Mouse (Mus musculus): Measurements from ENCODE around the gene Msh2. TPM values are rescaled to one million over a fixed set of nuclear protein-coding genes. Genes with fewer than 3 reads are reported as not detected.

The Msh2 gene
- total RNA-seq, 2 experiments from 2014 or later: 9.9 to 10.7 TPM

DNA sequence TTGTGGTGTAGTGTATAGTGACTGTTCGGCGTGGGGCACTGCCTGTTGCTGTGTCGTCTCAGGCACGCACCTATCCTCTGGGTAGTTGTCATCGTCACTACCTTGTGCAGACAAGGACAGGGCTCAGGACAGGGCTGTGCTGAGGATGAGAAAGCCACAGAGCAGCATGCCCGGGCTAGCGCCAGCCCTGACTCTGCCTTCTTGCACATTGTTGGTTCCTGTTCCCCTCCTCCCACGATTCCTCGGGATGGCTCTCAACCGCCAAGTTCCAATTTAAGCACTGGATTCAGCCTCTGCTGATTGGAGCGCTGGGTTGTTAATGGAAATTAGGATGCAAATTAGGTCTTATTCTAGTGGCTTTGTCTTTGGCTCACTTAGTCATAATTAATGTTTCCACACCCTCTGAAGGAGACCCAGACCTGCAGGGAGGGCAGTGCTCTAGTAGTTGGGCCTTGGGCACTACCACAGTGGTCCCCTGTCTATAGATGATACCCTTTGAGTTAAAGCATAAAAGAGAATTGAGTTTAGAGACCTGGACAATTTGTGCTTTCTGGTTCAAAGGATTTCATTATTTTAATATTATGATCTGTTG, 23.8 kb downstream of the Msh2 start:
- DNase-seq: no peak
- intact Hi-C loops (cut with DNase I; ENCODE audit: low total_unique reads): no loop called here

DNA sequence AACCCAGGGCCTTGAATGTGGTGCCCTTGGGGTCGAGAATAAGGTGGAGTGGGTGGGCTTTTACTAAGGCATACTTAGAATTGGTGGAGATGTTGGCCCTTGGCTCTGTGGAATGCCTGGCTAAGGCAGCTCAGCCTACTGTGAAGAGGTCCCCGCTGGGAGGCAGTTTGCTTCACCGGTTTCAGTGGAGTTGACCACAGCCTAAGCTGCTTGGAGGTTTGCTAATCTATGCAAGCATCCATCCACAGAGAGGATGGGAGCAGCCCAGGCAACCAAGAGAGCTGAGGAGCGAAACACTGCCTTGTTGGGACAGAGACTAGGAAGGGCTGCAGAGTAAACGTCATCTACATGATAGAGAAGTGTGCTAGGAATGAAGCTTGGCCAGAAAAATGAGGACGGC, 24.7 kb downstream of the Msh2 start:
- intact Hi-C loops (cut with DNase I; ENCODE audit: low total_unique reads): no loop called here
- no peak for DNase-seq

DNA sequence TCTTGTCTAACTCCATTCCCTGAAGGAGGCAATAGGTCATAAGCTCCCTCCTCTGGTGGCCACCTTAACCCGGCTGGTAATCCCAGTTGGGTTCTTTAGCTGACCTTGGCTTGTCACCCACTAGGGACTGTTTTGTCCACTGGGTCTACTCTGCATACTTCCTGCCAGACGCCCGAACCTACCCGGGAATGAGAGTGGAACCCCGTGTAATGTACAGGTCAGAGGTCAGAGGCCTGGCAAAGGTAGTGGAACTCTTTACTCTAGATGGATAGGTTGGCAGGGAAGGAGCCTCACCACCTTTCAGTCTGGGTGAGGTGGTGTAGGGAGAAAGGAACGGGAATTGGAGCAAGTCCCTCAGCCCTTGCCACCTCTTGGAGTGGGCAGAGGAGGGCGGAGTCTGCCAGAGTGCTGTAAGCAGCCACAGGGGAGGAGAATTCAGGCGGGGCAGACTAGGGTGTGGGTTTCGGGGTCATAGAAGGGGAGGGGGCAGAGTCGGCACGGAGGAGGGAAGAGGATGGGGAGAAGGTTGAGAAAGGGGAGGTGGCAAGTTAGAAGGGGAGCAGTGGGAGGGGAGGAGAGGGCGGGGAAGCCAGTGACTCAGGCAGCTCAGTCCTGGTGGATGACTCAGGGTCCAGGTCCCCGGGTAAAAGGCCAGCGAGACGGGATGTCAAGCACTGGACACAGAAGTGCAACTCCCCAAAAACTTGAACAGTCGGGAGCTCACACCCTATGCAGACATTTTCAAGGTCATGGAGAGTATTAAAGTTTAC, 27.1 kb downstream of the Msh2 start:
- intact Hi-C loops (cut with DNase I; ENCODE audit: low total_unique reads): no loop called here
- DNase-seq: no peak

DNA sequence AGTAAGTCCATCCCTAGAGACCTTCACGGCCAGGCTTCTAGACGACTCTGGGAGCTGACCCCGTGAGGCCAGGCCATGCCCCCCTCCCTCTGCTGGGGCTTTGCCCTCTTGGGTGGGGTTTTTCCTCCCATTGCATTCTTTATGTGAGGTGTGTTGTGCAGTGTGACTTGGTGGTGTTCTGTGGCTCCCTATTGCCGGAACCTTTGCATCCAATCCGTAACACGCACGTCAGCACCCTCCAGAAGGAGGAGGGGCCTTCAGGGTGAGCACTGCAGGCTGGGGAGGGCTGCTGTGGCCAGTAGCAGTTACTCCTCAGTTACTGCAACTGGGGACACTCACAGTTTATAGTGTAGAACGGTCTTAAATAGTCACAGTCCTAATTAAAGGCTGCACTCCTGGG, 28.0 kb downstream of the Msh2 start:
- no peak for DNase-seq

DNA sequence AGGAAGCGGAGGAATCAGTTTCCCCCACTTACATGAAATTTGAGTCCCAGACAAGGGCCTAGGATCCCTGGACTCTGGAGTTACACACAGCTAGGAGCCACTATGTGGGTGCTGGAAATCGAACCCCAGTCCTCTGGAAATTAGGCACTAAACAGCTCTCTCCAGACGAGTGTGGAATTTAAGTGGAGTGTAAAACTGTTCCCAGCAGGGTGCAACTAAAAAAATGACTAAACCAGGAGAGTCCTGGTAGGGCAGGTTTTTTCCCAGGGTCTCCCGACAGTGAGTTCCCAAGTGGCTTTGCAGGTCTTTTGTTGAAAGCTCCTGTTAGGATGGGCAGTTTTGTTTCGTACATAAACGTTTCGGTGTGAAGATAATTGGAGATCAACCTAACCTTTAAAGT, 52.6 kb downstream of the Msh2 start:
- no peak for DNase-seq
- intact Hi-C loops (cut with DNase I; ENCODE audit: low total_unique reads): no loop called here

More for the DNA sequence above, 28.0 kb downstream of the Msh2 start:
- intact Hi-C loops (cut with DNase I; ENCODE audit: low total_unique reads): no loop called here

DNA sequence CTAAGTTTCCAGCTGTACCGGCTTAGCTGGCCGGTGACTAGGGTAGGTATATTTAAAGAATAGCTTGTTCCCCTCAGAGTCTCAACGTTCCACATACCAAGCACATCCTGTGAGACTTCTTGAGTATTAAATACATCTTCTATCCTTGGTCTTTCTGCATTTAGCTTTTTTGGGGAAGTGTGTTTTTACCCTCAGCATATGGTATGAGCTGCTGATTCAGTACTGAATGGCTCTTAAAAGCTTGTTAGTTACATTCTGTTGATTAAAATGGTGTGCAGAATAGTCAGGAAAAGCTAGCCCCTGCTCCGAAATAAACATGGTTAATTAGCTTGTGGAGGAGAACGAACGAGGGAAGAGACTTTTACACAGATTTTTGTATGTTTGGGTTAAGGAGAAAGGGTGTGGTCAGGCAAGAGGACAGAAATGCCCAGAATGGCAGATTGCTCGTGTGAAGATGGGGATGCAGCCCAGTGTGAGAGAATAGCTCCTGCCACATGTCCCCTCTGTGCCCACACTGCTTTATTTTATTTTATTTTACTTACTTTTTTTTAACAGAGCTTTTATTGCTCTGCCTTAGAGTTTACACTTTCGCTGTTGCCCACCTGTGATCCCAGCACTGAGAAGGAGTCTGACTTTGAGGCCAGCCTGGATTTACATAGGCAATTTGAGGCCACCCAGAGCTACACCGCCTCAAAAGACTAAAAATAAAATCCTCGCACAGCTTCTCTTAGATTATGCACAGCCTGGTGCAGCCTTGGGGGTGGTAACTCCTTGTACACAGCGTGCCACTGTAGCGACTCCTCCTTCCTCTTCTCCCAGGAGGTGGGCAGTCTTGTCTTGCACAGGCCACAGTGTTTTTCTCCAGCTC, 54.6 kb downstream of the Msh2 start:
- DNase-seq: no peak
- intact Hi-C loops (cut with DNase I; ENCODE audit: low total_unique reads): no loop called here

DNA sequence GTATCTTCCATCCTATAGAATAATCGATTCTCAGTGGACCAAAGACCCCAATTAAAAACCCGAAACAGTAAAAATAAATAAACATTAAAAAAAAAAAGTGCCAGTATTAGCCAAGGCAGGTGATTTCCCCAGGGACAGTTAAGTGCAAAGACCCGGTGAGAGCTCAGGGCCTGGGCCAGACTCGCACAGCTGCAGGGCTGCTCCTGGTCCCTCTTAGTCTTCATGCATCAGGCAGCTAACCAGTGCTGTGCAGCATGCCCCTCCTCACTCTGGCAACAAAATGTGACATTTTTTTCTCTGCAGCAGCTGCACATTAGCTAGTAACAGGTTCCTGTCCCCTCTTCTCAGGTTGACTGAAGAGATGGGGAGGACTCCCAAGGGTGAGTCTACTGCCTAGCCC, 59.8 kb downstream of the Msh2 start:
- no peak for DNase-seq
- intact Hi-C loops (cut with DNase I; ENCODE audit: low total_unique reads): no loop called here

DNA sequence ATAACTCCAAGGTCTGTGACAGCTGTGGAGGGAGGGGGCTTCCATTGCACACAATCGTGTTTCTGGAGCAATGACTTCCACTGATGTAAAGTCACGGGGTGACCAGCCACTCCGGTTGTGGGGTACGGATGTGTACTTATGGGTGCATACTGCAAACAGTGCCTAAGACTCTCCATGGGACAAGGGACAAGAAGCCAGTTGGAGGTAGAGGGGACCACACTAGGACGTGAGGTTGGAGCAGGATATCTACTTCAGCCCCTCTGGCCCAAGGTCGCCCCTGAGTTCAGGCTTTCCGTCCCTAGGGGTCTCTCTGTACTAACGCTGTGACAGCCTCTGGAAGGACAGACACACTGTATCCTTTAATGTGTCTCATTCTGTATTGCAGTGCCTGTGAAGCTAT, 62.3 kb downstream of the Msh2 start:
- DNase-seq: no peak
- intact Hi-C loops (cut with DNase I; ENCODE audit: low total_unique reads): no loop called here

DNA sequence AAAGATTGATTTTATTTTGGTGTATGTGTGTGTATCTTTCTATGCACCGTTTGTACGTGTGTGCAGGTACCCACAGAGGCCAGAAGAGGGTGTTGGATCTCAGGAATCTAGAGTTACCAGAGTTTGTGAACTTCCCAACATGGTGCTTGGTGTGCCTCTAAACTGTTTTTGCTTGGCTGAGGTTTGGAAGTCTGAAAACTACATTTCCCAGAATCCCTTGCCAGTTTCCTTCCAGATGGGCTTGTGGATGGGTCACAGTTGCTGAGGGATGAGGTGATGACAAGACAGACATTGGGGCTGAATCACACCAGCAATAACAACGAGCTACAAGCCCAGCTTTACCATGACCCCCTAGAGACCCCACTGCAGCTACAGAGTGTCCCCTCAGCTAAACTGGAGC, 65.0 kb downstream of the Msh2 start:
- intact Hi-C loops (cut with DNase I; ENCODE audit: low total_unique reads): no loop called here
- DNase-seq: no peak

DNA sequence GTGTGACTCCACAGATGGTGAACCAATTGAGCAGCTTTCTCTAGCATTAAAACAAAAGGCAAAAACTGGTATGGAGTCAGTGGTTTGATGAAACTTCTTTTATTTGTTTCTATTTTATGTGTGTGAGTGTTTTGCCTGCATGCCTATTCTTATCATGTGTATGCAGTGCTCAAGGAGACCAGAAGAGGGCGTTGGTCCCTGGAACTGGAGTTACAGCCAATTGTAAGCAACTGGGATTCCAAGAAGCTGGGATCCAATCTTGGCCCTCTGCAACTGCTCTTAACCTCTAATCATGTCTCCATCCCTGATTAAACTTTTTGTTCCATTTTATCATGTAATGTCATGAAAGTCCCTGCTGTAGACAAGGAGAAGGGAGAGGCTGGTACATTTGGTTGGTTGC, 67.7 kb downstream of the Msh2 start:
- DNase-seq: no peak

DNA sequence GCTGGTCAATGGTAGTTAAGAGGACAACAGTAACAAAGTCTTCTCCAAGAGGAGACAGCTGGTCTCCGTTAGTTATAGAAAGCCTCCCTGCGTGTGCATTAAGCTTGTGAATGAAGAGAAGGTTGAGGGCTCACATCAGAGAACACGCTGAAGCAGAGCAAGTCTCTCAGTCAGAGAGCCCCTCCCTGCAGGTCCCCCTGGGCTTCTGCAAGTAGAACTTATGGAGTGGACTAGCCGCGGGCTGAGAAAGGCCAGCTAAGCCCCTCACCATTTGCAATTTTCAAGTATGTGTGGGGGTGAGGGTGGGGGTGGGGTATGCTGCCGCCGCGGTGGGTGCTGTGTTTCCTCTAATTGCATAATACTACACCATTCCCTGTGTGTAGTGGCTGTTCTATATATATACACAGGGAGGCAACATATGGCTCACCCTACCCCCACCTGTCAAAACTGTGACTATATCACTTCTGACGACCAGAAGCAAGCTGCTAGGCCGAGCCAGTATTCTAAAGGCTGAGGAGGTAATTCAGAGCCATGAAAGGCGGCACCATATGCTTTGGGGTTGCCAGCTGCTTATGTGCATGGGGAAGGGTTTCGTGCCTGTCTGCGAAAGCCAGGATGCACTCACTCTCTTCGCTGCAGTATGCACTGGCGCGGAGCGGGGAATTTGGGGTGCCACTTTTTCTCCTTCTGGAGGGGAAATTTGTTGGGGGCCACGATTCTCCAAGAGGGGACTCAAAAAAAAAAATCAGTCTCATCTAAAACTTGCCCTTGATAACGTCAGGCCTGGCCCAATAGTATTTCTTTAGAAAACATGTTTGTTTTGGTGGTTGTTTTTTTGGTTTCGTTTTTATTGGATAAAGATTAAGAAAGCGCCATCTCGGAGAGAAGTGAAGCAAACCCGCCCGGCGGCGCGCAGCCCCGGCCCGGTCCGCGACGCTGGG, 73.1 kb downstream of the Msh2 start:
- intact Hi-C loops (cut with DNase I; ENCODE audit: low total_unique reads): no loop called here

More for the DNA sequence above, 67.7 kb downstream of the Msh2 start:
- intact Hi-C loops (cut with DNase I; ENCODE audit: low total_unique reads): no loop called here

DNA sequence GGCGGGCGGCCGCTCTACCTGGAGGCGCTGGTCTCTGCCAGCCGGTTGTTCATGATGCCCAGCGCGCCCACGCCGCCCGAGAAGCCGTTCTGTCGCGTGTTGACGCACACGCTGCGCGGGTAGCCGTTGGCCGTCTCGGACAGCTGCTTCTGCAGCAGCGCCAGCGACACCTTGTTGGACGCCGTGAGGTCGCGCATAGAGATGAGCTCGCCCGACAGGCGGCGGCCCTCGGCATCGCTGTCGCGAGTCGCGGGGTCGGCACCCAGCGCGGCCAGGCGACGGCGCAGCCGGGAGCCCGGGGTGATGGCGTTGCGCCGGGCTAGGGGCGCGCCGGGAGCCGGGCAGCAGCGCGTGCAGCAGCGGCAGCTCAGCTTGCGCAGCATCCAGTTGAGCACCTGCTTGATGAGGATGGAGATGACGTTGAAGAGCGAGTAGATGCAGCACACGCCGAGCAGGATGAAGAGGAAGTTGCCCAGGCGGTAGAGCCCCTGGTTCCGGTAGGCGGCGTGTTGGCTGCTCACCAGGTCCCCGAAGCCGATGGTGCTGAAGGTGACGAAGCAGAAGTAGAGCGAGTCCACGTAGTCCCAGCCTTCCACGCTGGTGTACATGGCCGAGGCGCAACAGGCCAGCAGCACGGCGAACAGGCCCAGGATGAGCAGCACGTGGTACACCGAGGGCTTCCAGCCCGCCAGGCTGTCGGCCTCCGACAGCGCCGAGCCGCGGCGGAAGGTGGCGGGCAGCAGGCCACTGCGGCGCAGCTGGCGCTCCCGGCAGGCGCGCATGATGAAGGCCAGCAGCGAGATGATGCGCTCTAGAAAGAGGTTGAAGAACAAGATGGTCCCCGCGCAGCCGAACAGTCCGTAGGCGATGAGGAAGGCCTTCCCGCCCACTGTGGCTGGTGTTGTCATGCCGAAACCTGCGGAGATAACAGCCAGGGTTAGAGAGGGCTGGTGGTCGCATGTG, 74.1 kb downstream of the Msh2 start:
- peak; percentile 19 for DNase-seq
- intact Hi-C loops (cut with DNase I; ENCODE audit: low total_unique reads): no loop called here

More for the DNA sequence above, 73.1 kb downstream of the Msh2 start:
- DNase-seq: no peak

DNA sequence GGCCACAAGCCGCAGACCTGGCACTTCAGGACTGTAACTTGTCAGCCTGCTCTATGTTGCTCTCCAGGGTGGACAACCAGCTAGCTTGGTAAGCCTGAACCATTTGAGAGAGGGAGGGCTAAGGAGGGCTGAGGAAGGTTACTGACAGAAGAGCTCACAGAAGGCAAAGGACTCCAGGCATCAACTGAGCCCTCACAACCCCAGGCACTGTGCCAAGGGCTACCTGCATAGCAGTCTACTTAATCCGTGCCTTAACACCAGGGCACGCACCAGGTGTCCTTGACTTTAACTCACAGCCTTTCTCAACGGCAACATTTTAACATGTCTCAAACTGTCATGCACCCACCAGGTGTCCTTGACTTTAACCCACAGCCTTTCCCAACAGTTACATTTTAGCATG, 88.2 kb downstream of the Msh2 start:
- no peak for DNase-seq
- intact Hi-C loops (cut with DNase I; ENCODE audit: low total_unique reads): no loop called here

DNA sequence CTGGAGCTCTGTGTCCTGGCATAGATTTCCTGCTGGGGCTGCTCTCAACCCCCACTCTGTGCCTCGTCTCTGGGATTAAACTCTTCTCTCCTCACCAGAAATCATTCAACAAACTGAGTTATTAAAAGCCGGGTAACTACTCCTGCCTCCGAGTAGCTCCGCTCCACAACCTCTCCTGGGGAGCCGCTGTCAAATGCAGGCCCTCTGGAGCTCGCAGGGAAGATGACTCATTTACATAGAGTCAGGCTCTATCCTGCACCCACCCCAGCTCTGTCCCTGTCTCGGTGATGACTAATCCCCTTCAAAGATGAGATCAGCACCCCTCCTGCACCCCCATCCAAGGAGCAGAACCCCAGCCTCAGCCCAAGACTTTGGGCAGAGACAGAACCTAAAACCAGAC, 91.0 kb downstream of the Msh2 start:
- intact Hi-C loops (cut with DNase I; ENCODE audit: low total_unique reads): no loop called here

DNA sequence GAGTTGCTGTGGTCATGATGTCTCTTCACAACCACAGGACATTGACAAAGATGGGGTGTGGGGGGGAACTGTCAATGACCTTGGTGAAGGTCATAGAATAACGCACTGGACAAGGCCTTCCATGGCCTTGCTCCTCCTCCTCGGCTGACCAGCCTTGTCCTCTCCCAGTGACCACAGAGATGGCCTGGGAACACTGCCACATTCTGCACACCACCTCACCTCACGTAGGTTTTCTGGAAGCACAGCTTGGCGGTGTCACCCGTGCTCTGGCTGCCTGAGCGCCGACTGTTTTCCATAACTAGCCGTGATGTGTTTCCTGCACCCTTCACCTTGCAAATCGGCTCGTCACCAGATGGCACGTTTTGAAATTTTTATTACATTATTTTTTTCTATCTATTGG, 92.9 kb downstream of the Msh2 start:
- DNase-seq: no peak
- intact Hi-C loops (cut with DNase I; ENCODE audit: low total_unique reads): no loop called here

More for the DNA sequence above, 91.0 kb downstream of the Msh2 start:
- no peak for DNase-seq

DNA sequence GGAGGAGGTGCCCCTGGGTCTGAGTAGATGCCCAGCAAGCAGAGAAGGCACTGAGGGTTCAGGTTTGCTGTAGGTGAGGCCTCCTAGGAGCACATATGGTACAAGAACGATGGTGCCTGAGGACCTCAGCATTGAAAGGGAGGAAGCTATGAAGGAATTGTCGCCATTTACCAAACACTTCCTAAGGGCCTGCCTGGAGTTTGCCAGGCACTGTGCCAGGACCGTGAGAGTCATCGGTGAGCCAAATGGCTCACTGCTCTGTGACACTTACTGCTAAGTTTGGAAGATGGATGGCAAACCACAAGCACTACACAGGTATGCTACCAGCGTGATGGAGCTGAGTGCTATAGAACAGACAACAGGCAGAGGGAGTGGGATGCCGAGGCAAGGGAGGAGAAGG, 94.8 kb downstream of the Msh2 start:
- intact Hi-C loops (cut with DNase I; ENCODE audit: low total_unique reads): no loop called here
- no peak for DNase-seq

DNA sequence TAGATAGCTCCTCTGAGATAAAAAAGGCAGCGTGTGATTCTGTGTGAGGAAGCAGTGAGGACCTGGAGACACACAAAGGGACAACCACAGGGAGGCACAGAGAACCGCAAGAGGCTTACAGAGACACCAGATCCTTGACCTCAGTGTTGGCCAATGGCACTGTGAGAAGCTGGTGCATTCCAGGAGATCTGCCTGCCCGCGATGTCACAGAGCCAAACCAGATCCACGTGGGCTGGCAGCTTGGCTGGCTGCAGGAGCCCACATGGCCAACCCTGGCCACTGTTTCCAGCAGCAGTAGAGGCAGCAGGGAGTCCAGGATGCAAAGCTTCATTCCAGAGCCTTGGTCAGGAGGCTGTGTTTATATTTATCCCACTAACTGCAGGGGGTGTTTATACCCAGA, 98.6 kb downstream of the Msh2 start:
- DNase-seq: no peak
- intact Hi-C loops (cut with DNase I; ENCODE audit: low total_unique reads): no loop called here

DNA sequence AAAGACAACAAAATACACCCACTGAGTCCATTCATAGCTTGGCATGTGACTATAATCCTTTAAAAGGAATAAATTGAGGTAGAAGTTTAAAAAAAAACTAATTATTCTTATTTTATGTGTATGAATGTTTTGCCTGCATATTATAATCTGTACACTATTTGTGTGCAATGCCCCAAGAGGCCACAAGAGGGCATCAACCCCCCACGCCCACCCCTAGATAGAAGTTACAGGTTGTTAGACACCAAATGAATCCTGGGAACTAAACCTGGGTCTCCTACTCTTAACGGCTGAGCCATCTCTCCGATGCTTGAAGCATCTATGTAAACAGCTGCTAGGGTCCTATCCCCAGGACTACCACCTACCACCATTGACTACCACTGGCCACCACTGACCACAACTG, 101.0 kb downstream of the Msh2 start:
- DNase-seq: no peak
- intact Hi-C loops (cut with DNase I; ENCODE audit: low total_unique reads): no loop called here
